Mouse (Mus musculus): ENCODE results near the gene Abcc12. TPM values are rescaled to one million over a fixed set of nuclear protein-coding genes. Genes with fewer than 3 reads are reported as not detected.

Abcc12 gene
- total and polyA plus RNA-seq, 3 experiments: not detected

- dilution Hi-C loops (cut with MboI; ENCODE audit: extremely low pct_ligation_motif_present, extremely low pct_unique_long_range_greater_than_20kb, low sequenced_read_pairs): no loop called here
- TF ChIP-seq SMC3 (IDR thresholded peaks at IDR 0.05; ENCODE audit: low read depth, low read length): peak; percentile 33; the same call in 1 of the 2 replicates
- peak in 1 of 2 experiments; percentile 58; a peak in 2 of 4 replicates for TF ChIP-seq CTCF (conservative IDR thresholded peaks at IDR 0.05 in 1 of 2, IDR thresholded peaks at IDR 0.05 in 1 of 2; ENCODE audit: low read depth in 2 of 2, low read length in 2 of 2)
- TF ChIP-seq IRF4 (IDR thresholded peaks at IDR 0.05; ENCODE audit: low read depth, low read length): no peak
- no peak for TF ChIP-seq ELF1 (IDR thresholded peaks at IDR 0.05; ENCODE audit: low read depth, low read length)
- no peak for TF ChIP-seq USF2 (conservative IDR thresholded peaks at IDR 0.05; ENCODE audit: low read depth, low read length)
- no peak for TF ChIP-seq EP300 (IDR thresholded peaks at IDR 0.05; ENCODE audit: low read length)
- TF ChIP-seq MXI1 (IDR thresholded peaks at IDR 0.05; ENCODE audit: low read depth, low read length): no peak
- peak; percentile 46 for TF ChIP-seq RAD21 (IDR thresholded peaks at IDR 0.05; ENCODE audit: low read depth, low read length)
- Histone ChIP-seq H3K9me3 (replicated peaks; ENCODE audit: low read length) (no peaks in the 10 kb centered on the region), H3K4me1 (ENCODE audit: control insufficient read depth in 1 of 2, insufficient read depth in 2 of 2) (peaks cover 0 to 3% of the 10 kb centered on the region in 2 experiments; a peak in 2 of 4 replicates), H3K4me3 (replicated peaks in 1 of 3; ENCODE audit: low read depth in 2 of 3, low read length in 2 of 3, poor library complexity in 1 of 3) (no peak overlapping the region), H3K27me3 (replicated peaks) (peaks cover 5% of the 10 kb centered on the region), H3K4me2 (ENCODE audit: insufficient read depth, low read depth, poor library complexity, severe bottlenecking) (no peak overlapping the region), H3K79me2 (replicated peaks; ENCODE audit: control insufficient read depth, extremely low read depth, insufficient read depth, poor library complexity, severe bottlenecking) (no peaks in the 10 kb centered on the region), H3K36me3 (replicated peaks in 1 of 2; ENCODE audit: control insufficient read depth in 1 of 2, insufficient read depth in 1 of 2, low read length in 1 of 2) (no peaks in the 10 kb centered on the region), H3K27ac (ENCODE audit: insufficient read depth, low read depth) (no peak overlapping the region), H3K9ac (ENCODE audit: insufficient read depth, low read depth) (no peak overlapping the region)
- peak; percentile 21 for DNase-seq (ENCODE audit: extremely low read depth)
- in situ Hi-C loops (cut with MboI; ENCODE audit: low pct_ligation_motif_present, low pct_unique_long_range_greater_than_20kb, low sequenced_read_pairs): loop anchor here (5.0 kb wide), 1 partner anchor 321 kb away; no protein-coding TSS in a partner anchor
Measured at GRCm38 (mm10) chr8:86586642-86587041, 6.2 kb upstream of the Abcc12 start.

GRCm38 (mm10) chr8:86586058-86586457, 5.6 kb upstream of the Abcc12 start:
- H3K4me2 ChIP-seq (ENCODE audit: insufficient read depth, low read depth, poor library complexity, severe bottlenecking): no peak overlapping the region
- dilution Hi-C loops (cut with MboI; ENCODE audit: extremely low pct_ligation_motif_present, extremely low pct_unique_long_range_greater_than_20kb, low sequenced_read_pairs): no loop called here
- H3K4me1 ChIP-seq (ENCODE audit: control insufficient read depth in 1 of 2, insufficient read depth in 2 of 2): peaks cover 0 to 3% of the 10 kb centered on the region in 2 experiments; a peak in 2 of 4 replicates
- no peaks in the 10 kb centered on the region for H3K9me3 ChIP-seq (replicated peaks; ENCODE audit: low read length)
- H3K79me2 ChIP-seq (replicated peaks; ENCODE audit: control insufficient read depth, extremely low read depth, insufficient read depth, poor library complexity, severe bottlenecking): no peaks in the 10 kb centered on the region
- in situ Hi-C loops (cut with MboI; ENCODE audit: low pct_ligation_motif_present, low pct_unique_long_range_greater_than_20kb, low sequenced_read_pairs): loop anchor here (5.0 kb wide), 1 partner anchor 321 kb away; no protein-coding TSS in a partner anchor
- DNase-seq (ENCODE audit: extremely low read depth): no peak
- H3K27ac ChIP-seq (ENCODE audit: insufficient read depth, low read depth): no peak overlapping the region
- TF ChIP-seq JUND (conservative IDR thresholded peaks at IDR 0.05; ENCODE audit: low read depth, low read length): no peak
- TF ChIP-seq CHD1 (IDR thresholded peaks at IDR 0.05; ENCODE audit: low read depth, low read length): no peak
- no peak for TF ChIP-seq POLR2A (IDR thresholded peaks at IDR 0.05; ENCODE audit: low read depth, low read length)
- no peak for TF ChIP-seq ZKSCAN1 (IDR thresholded peaks at IDR 0.05; ENCODE audit: borderline replicate concordance, low read depth, low read length)
- TF ChIP-seq MAZ (IDR thresholded peaks at IDR 0.05; ENCODE audit: low read depth, low read length): no peak
- TF ChIP-seq RCOR1 (conservative IDR thresholded peaks at IDR 0.05; ENCODE audit: low read depth, low read length): no peak
- no peak for TF ChIP-seq ETS1 (conservative IDR thresholded peaks at IDR 0.05; ENCODE audit: low read depth, low read length)
- no peak for TF ChIP-seq IRF4 (IDR thresholded peaks at IDR 0.05; ENCODE audit: low read depth, low read length)
- TF ChIP-seq UBTF (IDR thresholded peaks at IDR 0.05; ENCODE audit: low read depth, low read length): no peak
- no peak for TF ChIP-seq MAX (IDR thresholded peaks at IDR 0.05; ENCODE audit: low read length)
- TF ChIP-seq TCF12 (IDR thresholded peaks at IDR 0.05; ENCODE audit: low read depth, low read length): no peak
- TF ChIP-seq RAD21 (IDR thresholded peaks at IDR 0.05; ENCODE audit: low read depth, low read length): no peak
- H3K4me3 ChIP-seq (replicated peaks in 1 of 3; ENCODE audit: low read depth in 2 of 3, low read length in 2 of 3, poor library complexity in 1 of 3): no peak overlapping the region
- H3K27me3 ChIP-seq (replicated peaks): peaks cover 5% of the 10 kb centered on the region
- no peaks in the 10 kb centered on the region for H3K36me3 ChIP-seq (replicated peaks in 1 of 2; ENCODE audit: control insufficient read depth in 1 of 2, insufficient read depth in 1 of 2, low read length in 1 of 2)
- H3K9ac ChIP-seq (ENCODE audit: insufficient read depth, low read depth): no peak overlapping the region
